Mouse (Mus musculus) duodenum, adult 2 months (tissue): Measurements from ENCODE around the gene Slco2b1. TPM values are rescaled to one million over a fixed set of nuclear protein-coding genes. Genes with fewer than 3 reads are reported as not detected.

ENCODE experiments used
- polyA plus RNA-seq: library from polyadenylated mRNA; depleted of rRNA; stranded (reverse); fragments of >200 nt; gene quantifications from 2 replicates; pipeline ENCODE4 v1.2.3, GENCODE M21; 2012; ENCODE audit warnings: low replicate concordance; rRNA removed

The Slco2b1 gene
- 25.2 and 37.7 TPM in 2 replicates for polyA plus RNA-seq

GRCm38 (mm10) chr7:99711166-99711565, at the start of gene Slco2b1:
Gene Slco2b1 (minus strand): TSS chr7:99711340.

GRCm38 (mm10) chr7:99729973-99730372, 18.8 kb upstream of the Slco2b1 start, which contains the start of gene Olfr520:
Gene Olfr520 (plus strand): TSS chr7:99730273.

DNA sequence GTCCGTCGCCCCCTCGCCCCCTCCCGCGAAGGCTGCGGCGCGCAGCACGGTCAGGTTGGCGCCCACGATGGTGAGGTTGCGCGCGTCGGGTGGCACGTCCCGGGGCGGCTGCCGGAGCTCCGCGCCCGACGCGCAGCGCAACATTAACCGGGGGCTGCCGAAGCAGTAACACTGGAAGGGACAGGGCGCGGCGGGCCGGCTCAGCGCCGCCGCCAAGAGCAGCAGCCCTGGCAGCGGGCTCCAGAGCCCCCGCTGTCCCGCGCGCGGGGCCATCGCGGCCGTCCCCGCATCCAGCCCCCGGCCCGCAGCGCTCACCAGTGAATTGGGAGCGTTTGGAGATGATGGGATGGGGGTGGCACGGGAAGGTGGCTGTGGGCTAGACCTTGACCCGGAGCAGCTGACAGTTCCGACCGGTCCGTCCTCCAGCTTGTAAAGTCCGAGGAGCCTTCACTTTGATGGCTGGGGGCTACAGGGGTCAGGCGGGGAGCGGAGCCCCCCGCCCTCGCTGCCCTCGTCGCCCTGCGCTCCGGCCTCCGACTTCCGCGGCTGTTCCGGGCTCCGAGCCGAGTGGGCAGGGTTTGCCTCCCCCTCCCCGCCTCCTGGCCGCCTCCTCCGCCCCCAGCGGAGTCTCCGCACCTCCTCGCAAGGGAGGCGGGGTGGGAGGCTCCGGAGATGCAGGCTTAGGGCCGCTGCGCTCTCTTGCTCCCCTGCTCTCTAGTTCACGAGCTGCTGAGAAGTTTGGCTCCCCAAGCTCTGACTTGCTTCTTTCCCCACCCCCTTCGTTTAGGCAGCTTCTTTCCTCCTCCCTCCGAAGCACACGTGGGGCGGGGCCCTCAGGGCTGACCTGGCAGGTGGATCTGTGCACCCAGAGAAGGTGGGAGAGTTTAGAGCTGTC, 84.5 kb downstream of the Slco2b1 start, which contains the start of gene Tpbgl:
Gene Tpbgl, minus strand, starts transcription at position 728 of the 895 bp plus-strand sequence.

Other genes with a start within 250 kb of the Slco2b1 start
- gene Klhl35, start 245.3 kb downstream of the Slco2b1 start, polyA plus RNA-seq, result 0.27 and 0.33 TPM in 2 replicates
- 115 and 132 TPM in 2 replicates for gene Rps3, start 227.6 kb downstream of the Slco2b1 start, polyA plus RNA-seq
- gene Arrb1, start 175.9 kb downstream of the Slco2b1 start, polyA plus RNA-seq, result 36.4 and 40.8 TPM in 2 replicates
- 2.7 and 3.9 TPM in 2 replicates for gene Tpbgl, start 84.2 kb downstream of the Slco2b1 start, polyA plus RNA-seq
- gene Olfr520, start 18.9 kb upstream of the Slco2b1 start, polyA plus RNA-seq, result not detected in 2 replicates
- not detected in 2 replicates for gene Olfr521, start 52.2 kb upstream of the Slco2b1 start, polyA plus RNA-seq
- gene Neu3, start 117.1 kb upstream of the Slco2b1 start, polyA plus RNA-seq, result 1.6 and 3.1 TPM in 2 replicates
- gene Xrra1, start 147.8 kb upstream of the Slco2b1 start, polyA plus RNA-seq, result 0.15 and 0.32 TPM in 2 replicates
- gene Spcs2, start 152.1 kb upstream of the Slco2b1 start, polyA plus RNA-seq, result 10.3 and 10.5 TPM in 2 replicates